Mouse (Mus musculus): ENCODE measurements around the gene Scn3a.

The Scn3a gene

GRCm38 (mm10) chr2:65566793-65567787, at the start of gene Scn3a:
TSS of gene Scn3a (minus strand) at chr2:65567627.
- DNase-seq (ENCODE audit: low spot score in 2 of 2) = peak; percentile 76 to 79

- no peak for DNase-seq (ENCODE audit: low spot score in 2 of 2)
Observed at GRCm38 (mm10) chr2:65611887-65612286, 44.5 kb upstream of the Scn3a start.

- DNase-seq (ENCODE audit: low spot score in 2 of 2) = no peak
Observed at GRCm38 (mm10) chr2:65607813-65608212, 40.4 kb upstream of the Scn3a start.

GRCm38 (mm10) chr2:65587679-65588078, 20.3 kb upstream of the Scn3a start:
- peak; percentile 30 to 53 for DNase-seq (ENCODE audit: low spot score in 2 of 2)

GRCm38 (mm10) chr2:65567925-65568324, 498 bp upstream of the Scn3a start:
- DNase-seq (ENCODE audit: low spot score in 2 of 2) = no peak

GRCm38 (mm10) chr2:65563898-65564297, 3.5 kb downstream of the Scn3a start:
- DNase-seq (ENCODE audit: low spot score in 2 of 2) = no peak

- no peak for DNase-seq (ENCODE audit: low spot score in 2 of 2)
Observed at GRCm38 (mm10) chr2:65557719-65558118, 9.7 kb downstream of the Scn3a start.

- DNase-seq (ENCODE audit: low spot score in 2 of 2) = no peak
Observed at GRCm38 (mm10) chr2:65554662-65555061, 12.8 kb downstream of the Scn3a start.

GRCm38 (mm10) chr2:65553473-65553872, 14.0 kb downstream of the Scn3a start:
- DNase-seq (ENCODE audit: low spot score in 2 of 2) = no peak

GRCm38 (mm10) chr2:65552727-65553126, 14.7 kb downstream of the Scn3a start:
- no peak for DNase-seq (ENCODE audit: low spot score in 2 of 2)

GRCm38 (mm10) chr2:65552222-65552621, 15.2 kb downstream of the Scn3a start:
- no peak for DNase-seq (ENCODE audit: low spot score in 2 of 2)

GRCm38 (mm10) chr2:65551736-65552135, 15.7 kb downstream of the Scn3a start:
- no peak for DNase-seq (ENCODE audit: low spot score in 2 of 2)

- DNase-seq (ENCODE audit: low spot score in 2 of 2) = no peak
Observed at GRCm38 (mm10) chr2:65550564-65550963, 16.9 kb downstream of the Scn3a start.

- no peak for DNase-seq (ENCODE audit: low spot score in 2 of 2)
Observed at GRCm38 (mm10) chr2:65548665-65549064, 18.8 kb downstream of the Scn3a start.

- no peak for DNase-seq (ENCODE audit: low spot score in 2 of 2)
Observed at GRCm38 (mm10) chr2:65547341-65547740, 20.1 kb downstream of the Scn3a start.

GRCm38 (mm10) chr2:65542906-65543592, 24.4 kb downstream of the Scn3a start:
- no peak for DNase-seq (ENCODE audit: low spot score in 2 of 2)

- no peak for DNase-seq (ENCODE audit: low spot score in 2 of 2)
Observed at GRCm38 (mm10) chr2:65541781-65542180, 25.6 kb downstream of the Scn3a start.

GRCm38 (mm10) chr2:65538436-65538835, 29.0 kb downstream of the Scn3a start:
- DNase-seq (ENCODE audit: low spot score in 2 of 2) = no peak

GRCm38 (mm10) chr2:65532127-65532854, 35.1 kb downstream of the Scn3a start:
- DNase-seq (ENCODE audit: low spot score in 2 of 2) = no peak

GRCm38 (mm10) chr2:65529148-65529547, 38.3 kb downstream of the Scn3a start:
- DNase-seq (ENCODE audit: low spot score in 2 of 2) = no peak

- DNase-seq (ENCODE audit: low spot score in 2 of 2) = no peak
Observed at GRCm38 (mm10) chr2:65516703-65517102, 50.7 kb downstream of the Scn3a start.

GRCm38 (mm10) chr2:65508217-65508616, 59.2 kb downstream of the Scn3a start:
- no peak for DNase-seq (ENCODE audit: low spot score in 2 of 2)

Data from right cerebral cortex, postnatal 10 days (tissue).